Mouse (Mus musculus): ENCODE measurements around the gene H2-K1. TPM values are rescaled to one million over a fixed set of nuclear protein-coding genes. Genes with fewer than 3 reads are reported as not detected.

H2-K1 gene
- total RNA-seq, 2 experiments from 2014 or later = 14.4 to 15.9 TPM

DNA sequence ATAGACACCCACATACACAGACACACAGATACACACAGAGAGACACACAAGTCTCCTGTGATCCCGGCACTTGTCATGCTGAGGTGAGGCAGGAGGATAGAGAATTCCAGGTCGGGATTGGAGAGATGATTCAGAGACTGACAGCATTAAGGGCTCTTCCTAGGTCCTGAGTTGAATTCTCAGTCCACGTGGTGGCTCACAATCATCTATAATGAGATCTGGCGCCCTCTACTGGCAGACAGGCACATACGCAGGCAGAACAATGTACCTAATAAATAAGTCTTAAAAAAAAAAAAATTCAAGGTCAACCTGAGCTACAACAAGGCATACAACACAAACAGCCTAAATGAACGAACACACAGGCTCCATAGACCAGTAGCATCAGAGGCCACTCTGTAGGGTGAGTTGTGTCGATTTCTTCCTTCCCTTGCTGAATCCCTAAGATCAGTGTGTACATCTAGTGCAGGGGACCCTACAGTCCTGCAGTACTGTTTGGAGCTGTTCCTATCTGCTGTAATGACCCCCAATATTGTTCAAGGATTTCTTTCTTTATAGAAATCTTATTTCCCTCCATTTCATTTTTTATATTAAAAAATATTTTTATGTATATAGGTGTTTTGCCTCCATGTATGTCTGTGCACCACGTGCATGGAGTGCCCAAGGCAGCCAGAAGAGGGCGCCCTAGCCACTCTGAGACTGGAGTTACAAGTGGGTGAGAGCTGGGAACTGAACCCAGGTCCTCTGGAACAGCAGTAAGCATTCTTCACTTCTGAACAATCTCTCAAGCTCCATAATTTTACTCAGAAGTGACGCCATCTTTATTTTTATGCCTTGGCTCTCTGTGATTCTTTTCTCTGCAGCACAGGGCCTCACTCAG, 8.1 kb downstream of the H2-K1 start:
- peak; percentile 20 to 59 for DNase-seq (ENCODE audit: low spot score in 2 of 2)

DNA sequence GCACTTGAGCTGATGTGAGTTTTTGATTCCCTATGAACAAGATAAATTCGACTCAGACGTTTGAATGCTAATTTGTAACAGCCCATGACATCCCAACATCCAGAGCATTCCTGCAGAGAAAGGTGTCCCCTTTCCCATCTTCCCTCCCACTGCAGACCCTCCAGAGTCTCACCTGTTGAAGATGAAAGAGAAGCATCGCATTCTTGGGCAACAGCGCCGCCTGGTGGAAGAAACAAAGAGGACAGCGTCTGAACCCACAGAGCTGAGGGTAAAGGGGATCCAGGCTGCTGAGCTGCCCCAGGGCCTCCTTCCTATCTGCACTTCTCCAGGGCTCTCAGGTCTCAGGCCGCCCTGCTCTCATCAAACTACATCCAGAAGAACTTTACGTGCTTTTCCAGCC, 18.0 kb downstream of the H2-K1 start:
- DNase-seq (ENCODE audit: low spot score in 2 of 2) = peak in 1 of 2 experiments; percentile 51

DNA sequence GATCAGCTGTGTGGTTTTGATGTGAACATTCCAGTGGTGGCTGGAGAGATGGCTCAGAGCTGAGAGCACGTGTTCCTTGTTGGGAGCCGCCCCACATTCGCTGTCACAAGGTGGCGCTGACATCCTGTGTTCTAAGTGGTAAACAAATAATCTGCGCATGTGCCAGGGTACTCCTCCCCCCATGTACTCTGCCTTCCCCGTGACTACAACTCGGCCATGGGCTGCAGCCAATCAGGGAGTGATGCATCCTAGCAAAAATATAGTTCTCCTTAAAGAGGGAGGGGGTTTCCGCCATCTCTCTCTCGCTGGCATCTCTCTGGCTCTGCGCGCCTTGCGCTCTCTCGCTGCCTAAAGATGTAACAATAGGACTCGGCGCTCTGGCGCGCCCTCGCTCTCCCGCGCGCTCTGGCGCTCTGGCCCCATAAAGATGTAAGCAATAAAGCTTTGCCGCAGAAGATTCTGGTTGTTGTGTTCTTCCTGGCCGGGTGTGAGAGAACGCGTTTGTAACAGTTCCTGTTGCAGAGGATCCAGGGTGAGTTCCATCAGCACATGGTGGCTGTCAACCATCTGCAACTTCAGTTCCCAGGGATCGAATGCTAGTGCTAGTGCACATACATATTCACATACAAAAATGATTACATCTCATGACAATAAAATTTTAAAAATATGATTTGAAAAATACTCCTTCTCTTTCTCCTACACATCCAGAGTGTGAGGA, 18.8 kb downstream of the H2-K1 start:
- DNase-seq (ENCODE audit: low spot score in 2 of 2) = peak; percentile 81 to 90

- DNase-seq (ENCODE audit: low spot score in 2 of 2) = no peak
Observed at GRCm38 (mm10) chr17:33980181-33981035, 19.7 kb downstream of the H2-K1 start.

GRCm38 (mm10) chr17:33979512-33980050, 20.6 kb downstream of the H2-K1 start:
- DNase-seq (ENCODE audit: low spot score in 2 of 2) = no peak

GRCm38 (mm10) chr17:33978631-33979031, 21.5 kb downstream of the H2-K1 start:
- no peak for DNase-seq (ENCODE audit: low spot score in 2 of 2)

GRCm38 (mm10) chr17:33977861-33978557, 22.1 kb downstream of the H2-K1 start:
- no peak for DNase-seq (ENCODE audit: low spot score in 2 of 2)

GRCm38 (mm10) chr17:33973572-33973971, 26.6 kb downstream of the H2-K1 start:
- DNase-seq (ENCODE audit: low spot score in 2 of 2) = no peak

- DNase-seq (ENCODE audit: low spot score in 2 of 2) = no peak
Observed at GRCm38 (mm10) chr17:33972691-33973090, 27.5 kb downstream of the H2-K1 start.

- DNase-seq (ENCODE audit: low spot score in 2 of 2) = no peak
Observed at GRCm38 (mm10) chr17:33969394-33969793, 30.8 kb downstream of the H2-K1 start.

DNA sequence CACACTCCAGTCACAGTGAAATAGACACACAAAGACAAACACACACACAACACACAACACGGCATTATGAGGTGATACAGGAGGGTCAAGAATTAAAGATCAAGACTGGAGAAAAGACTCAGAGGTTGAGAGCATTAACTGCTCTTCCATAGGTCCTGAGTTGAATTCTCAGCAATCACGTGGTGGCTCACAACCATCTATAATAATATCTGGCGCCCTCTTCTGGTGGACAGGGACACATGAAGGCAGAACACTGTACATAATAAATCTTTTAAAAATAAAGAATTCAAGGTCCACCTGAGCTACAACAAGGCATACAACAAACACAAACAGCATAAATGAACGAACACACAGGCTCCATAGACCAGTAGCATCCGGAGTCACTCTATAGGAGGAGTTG, 31.2 kb downstream of the H2-K1 start:
- no peak for DNase-seq (ENCODE audit: low spot score in 2 of 2)

DNA sequence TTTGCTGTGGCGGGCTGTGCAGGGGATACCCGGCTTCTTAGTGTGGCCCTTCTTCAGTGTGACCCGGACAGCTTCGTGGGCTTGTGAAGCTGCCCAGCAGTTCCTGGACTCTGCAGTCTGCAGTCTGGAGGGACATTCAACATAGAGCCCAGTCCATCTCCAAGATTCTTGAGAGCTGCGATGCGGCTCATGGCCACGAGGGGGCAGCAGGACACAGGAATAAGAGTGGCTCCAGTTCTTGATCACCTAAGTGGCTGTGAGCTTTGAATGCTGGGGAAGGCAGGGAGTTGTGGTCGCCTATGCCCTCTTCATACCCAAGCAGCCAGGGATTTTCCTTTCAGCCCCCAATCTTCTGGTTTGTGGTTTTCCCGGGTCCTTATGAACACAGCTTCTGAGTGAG, 31.7 kb downstream of the H2-K1 start:
- peak; percentile 73 to 83 for DNase-seq (ENCODE audit: low spot score in 2 of 2)

DNA sequence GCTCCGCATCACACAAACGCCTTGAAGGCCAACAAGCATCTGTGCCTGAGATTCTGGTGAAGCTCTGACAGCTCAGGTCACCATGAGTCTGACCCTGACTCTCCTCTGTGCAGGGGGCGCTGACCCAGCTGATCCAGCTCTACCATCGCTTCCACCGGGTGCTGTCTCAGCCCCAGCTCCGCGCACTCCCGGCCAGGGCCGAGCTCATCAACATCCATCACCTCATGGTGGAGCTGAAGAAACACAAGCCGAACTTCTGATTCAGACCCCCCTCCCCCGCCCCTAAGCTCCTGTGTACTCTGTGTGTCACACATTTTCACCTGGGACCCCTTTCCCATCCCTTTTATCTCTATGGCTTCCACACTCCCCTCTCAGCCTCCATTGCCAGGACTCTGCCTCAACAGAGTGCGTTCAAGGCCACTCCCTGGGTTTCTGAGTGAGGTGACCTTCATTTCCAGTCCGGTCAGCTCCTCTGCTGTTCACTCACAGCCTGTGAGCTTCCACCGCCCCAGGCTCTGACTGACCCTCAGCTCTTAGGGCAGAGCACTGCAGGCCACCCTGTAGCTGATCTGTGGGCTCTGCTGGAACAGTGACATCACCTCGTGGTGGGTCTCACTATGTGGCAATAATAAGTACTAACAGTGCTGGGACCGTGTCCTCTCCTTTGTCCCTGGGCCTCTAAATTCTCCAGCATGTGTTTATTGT, 34.1 kb downstream of the H2-K1 start:
- DNase-seq (ENCODE audit: low spot score in 2 of 2) = no peak

- no peak for DNase-seq (ENCODE audit: low spot score in 2 of 2)
Observed at GRCm38 (mm10) chr17:33965082-33965845, 34.9 kb downstream of the H2-K1 start.

- DNase-seq (ENCODE audit: low spot score in 2 of 2) = no peak
Observed at GRCm38 (mm10) chr17:33962876-33963275, 37.3 kb downstream of the H2-K1 start.

- no peak for DNase-seq (ENCODE audit: low spot score in 2 of 2)
Observed at GRCm38 (mm10) chr17:33959948-33960347, 40.2 kb downstream of the H2-K1 start.

DNA sequence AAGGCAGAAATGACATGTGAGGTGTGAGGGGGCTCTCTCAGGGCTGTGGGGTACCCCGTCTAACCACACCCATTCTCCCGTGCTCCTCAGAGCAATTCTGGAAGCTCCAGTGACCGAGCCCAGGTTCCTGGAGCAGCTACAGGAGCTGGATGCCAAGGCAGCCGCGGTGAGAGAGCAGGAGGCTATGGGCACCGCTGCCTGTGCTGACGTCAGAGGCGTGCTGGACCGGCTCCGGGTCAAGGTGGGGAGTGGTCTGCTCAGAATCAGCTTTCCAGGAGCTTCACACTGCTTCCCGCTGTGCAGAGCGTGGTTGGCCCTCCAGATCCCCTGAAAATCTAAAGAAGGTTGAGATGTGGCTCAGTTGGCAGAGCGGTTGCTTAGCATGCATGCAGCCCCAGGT, 41.0 kb downstream of the H2-K1 start:
- no peak for DNase-seq (ENCODE audit: low spot score in 2 of 2)

- no peak for DNase-seq (ENCODE audit: low spot score in 2 of 2)
Observed at GRCm38 (mm10) chr17:33958451-33958850, 41.7 kb downstream of the H2-K1 start.

DNA sequence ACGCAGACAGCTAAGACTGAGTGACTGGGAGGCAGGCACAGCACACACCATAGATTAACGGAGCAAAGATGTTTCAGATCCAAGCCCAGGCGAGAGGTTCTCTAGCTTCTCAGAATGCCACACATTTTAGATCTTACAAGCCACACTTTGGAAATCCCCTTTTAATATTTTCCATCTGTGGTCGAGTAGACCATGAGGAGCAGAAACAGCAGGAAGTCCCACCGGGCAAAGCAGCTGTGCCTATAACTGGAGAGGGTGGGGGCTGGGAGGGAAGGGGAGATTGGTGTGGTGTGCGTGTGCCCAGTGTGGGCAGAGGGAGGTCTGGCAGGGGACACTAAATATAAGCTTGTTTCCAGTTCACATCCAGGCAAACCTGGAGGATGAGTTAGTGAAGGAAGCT, 42.7 kb downstream of the H2-K1 start:
- no peak for DNase-seq (ENCODE audit: low spot score in 2 of 2)

Data from layer of hippocampus, postnatal 14 days (tissue).